Mouse (Mus musculus) G1E (cell line): ENCODE measurements around the gene Asb3.

ENCODE experiments used
- CTCF ChIP-seq: IDR thresholded peaks from 2 replicates; pipeline ENCODE4 v1.5.1; 2012; ENCODE audit warnings: low read depth, low read length, inconsistent platforms, mixed read lengths
- GATA1 ChIP-seq: IDR thresholded peaks from 2 replicates; pipeline ENCODE4 v1.6.1; 2012; ENCODE audit warnings: borderline replicate concordance, low read length, inconsistent platforms, mixed read lengths
- GATA2 ChIP-seq: IDR thresholded peaks from 2 replicates; pipeline ENCODE4 v1.6.1; 2012; ENCODE audit warnings: low read depth, low read length, inconsistent platforms, borderline replicate concordance
- POLR2AphosphoS5 ChIP-seq: IDR thresholded peaks from 2 replicates; pipeline ENCODE4 v1.6.1; 2012; ENCODE audit warnings: low read depth, low read length, inconsistent platforms; ENCODE audit not compliant: insufficient replicate concordance
- TAL1 ChIP-seq: conservative IDR thresholded peaks from 2 replicates; pipeline ENCODE4 v1.6.1; 2012; ENCODE audit warnings: low read depth, low read length, inconsistent platforms, mixed read lengths

- TF ChIP-seq TAL1 (no peak), CTCF (no peak), GATA1 (no peak), POLR2AphosphoS5 (no peak), GATA2 (no peak)
Measured at GRCm38 (mm10) chr11:30923283-30923682, 38.1 kb downstream of the Asb3 start.
